Mouse (Mus musculus) heart, adult 18-20 months (tissue): Measurements from ENCODE around the gene Gm12248. TPM values are rescaled to one million over a fixed set of nuclear protein-coding genes. Genes with fewer than 3 reads are reported as not detected.

Source experiments
- DNase-seq, 2 experiments: peaks; one replicate each; pipeline ENCODE4 v3.0.0; 2021 to 2022; ENCODE audit warnings: mixed read lengths in 1 of 2
- total RNA-seq, 2 experiments: library from RNA; stranded (reverse); gene quantifications; 2 replicates each; pipeline ENCODE4 v1.2.3; 2021

The Gm12248 gene
- total RNA-seq, 2 experiments from 2014 or later: not detected

GRCm38 (mm10) chr11:58029869-58030268, 63.1 kb downstream of the Gm12248 start:
- no peak for DNase-seq

- DNase-seq: no peak
These were observed 64.0 kb downstream of the Gm12248 start for GRCm38 (mm10) chr11:58028981-58029380.

GRCm38 (mm10) chr11:58026860-58027259, 66.1 kb downstream of the Gm12248 start:
- no peak for DNase-seq

- DNase-seq: no peak
These were observed 66.6 kb downstream of the Gm12248 start for GRCm38 (mm10) chr11:58026337-58026736.

GRCm38 (mm10) chr11:58025881-58026280, 67.1 kb downstream of the Gm12248 start:
- DNase-seq: no peak

GRCm38 (mm10) chr11:58024671-58025070, 68.3 kb downstream of the Gm12248 start:
- DNase-seq: no peak

- no peak for DNase-seq
These were observed 68.7 kb downstream of the Gm12248 start for GRCm38 (mm10) chr11:58024271-58024670.

- DNase-seq: no peak
These were observed 71.3 kb downstream of the Gm12248 start for GRCm38 (mm10) chr11:58021618-58022017.

GRCm38 (mm10) chr11:58021095-58021494, 71.8 kb downstream of the Gm12248 start:
- DNase-seq: peak in 1 of 2 experiments; percentile 17

- no peak for DNase-seq
These were observed 74.2 kb downstream of the Gm12248 start for GRCm38 (mm10) chr11:58018701-58019100.

- peak in 1 of 2 experiments; percentile 33 for DNase-seq
These were observed 74.6 kb downstream of the Gm12248 start for GRCm38 (mm10) chr11:58018287-58018686.

GRCm38 (mm10) chr11:58017422-58017821, 75.5 kb downstream of the Gm12248 start:
- DNase-seq: no peak

GRCm38 (mm10) chr11:58016371-58016770, 76.6 kb downstream of the Gm12248 start:
- no peak for DNase-seq

- DNase-seq: no peak
These were observed 77.6 kb downstream of the Gm12248 start for GRCm38 (mm10) chr11:58015339-58015738.

- no peak for DNase-seq
These were observed 78.3 kb downstream of the Gm12248 start for GRCm38 (mm10) chr11:58014604-58015003.

Other genes starting within 250 kb of the Gm12248 start
- 10 to 100 TPM; 57.8 to 59.9 TPM for gene Larp1, start 84.1 kb downstream of the Gm12248 start, total RNA-seq
- gene Cnot8, start 11.0 kb upstream of the Gm12248 start, total RNA-seq: 10 to 100 TPM; 36.3 to 37.4 TPM
- 10 to 100 TPM in 1 of 2 experiments, 1 to 10 TPM in 1; 8.7 to 10.0 TPM for gene Gemin5, start 75.4 kb upstream of the Gm12248 start, total RNA-seq
- 10 to 100 TPM; 51.2 to 53.4 TPM for gene Mrpl22, start 78.5 kb upstream of the Gm12248 start, total RNA-seq
- gene Igtp, start 106.4 kb upstream of the Gm12248 start, total RNA-seq: 10 to 100 TPM in 1 of 2 experiments, 1 to 10 TPM in 1; 9.2 to 33.3 TPM
- 10 to 100 TPM; 10.0 to 30.3 TPM for gene Irgm2, start 106.5 kb upstream of the Gm12248 start, total RNA-seq
- not detected for gene 4930438A08Rik, start 181.7 kb upstream of the Gm12248 start, total RNA-seq
- gene Zfp692, start 213.9 kb upstream of the Gm12248 start, total RNA-seq: 1 to 10 TPM; 2.5 to 4.4 TPM
- 10 to 100 TPM; 35.2 to 42.4 TPM for gene Zfp672, start 237.2 kb upstream of the Gm12248 start, total RNA-seq
- 10 to 100 TPM; 27.7 to 30.0 TPM for gene Sh3bp5l, start 237.6 kb upstream of the Gm12248 start, total RNA-seq